Mouse (Mus musculus): ENCODE results near the gene Gapdh. TPM values are rescaled to one million over a fixed set of nuclear protein-coding genes. Genes with fewer than 3 reads are reported as not detected.

Gapdh gene
- 1,000 to 10,000 TPM; 1,844 to 1,863 TPM for total RNA-seq (2021)
- long read RNA-seq, experiment 1, partial matches to known transcripts, result 2 of 12 reads
- long read RNA-seq, experiment 1, other reads (novel, unspliced or antisense), result 7 of 12 reads
- long read RNA-seq, experiment 2, partial matches to known transcripts, result 1 of 13 reads
- long read RNA-seq, experiment 2, other reads (novel, unspliced or antisense), result 7 of 13 reads

DNA sequence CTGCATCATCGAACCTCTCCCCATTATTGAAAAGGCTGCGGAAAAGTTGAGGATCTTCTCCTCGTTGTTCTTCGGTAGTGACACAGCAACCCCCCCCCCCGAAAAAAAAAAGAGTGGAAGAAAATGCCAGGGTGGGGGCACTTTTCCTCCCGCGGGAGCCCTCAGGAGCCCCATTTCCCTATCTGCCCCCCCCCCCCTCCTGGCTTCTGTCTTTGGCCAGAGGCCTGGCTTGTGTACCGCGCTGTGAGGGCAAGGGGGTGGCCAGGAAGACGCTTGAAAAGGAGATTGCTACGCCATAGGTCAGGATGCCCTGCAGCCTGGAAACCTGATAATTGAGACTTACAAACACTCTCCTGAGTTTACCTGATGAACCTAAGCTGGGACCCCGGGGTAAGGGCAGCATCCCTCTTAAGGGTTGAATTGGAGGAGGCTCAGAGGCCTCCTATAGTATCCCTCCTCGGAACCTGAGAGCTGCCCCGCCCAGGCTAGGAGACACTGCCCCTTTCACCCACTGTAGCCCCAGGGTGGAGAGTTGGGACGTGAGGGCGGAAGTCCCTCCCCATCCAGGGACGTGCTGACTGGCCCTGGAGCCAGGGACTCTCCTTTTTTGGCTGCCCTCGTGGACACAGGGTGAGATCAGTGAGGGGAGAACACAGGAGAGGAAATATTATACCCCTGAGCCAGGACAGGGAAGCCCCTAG, at the start of gene Gapdh:
Gene Gapdh, minus strand, starts transcription at position 417 of the 701 bp plus-strand sequence.
- DNase-seq, result peak; percentile 93

DNA sequence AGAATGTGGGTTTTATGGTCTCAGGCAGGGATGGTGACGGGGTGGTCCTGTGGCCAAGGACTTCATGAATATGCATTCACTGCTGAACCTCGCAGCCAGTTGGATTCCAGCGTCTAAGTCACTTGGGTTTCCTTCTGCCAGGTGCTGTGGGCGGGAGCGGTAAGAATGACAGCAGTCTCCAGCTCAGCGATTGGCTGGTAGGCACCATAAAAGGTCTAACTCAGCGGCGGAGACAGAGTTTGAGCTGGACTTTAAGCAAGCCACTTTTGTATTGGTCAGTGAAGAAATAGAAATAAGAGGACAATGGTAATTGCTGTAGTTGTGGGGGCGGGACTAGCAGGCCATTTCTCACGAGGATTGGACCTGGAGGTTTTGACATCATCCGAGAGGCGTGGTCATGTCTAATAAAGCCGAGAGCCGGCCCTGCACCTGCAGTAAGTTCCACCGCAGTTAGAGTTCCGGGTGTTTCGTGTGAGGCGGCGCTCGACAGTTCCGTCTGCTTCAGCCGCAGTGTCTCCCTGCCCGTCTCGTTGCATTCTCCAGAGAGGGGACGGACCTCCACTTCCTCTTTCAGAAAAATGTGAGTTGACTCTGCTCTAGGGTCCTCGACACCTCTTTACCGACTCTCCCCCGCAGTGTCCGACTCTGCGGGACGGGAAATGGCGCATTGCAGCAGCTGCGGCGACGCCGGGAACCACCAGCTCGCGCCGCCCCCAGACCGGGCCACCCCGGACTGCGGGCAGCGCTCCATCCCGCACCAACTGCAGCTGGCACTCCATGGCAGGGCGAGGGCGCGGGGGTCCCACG, 49.1 kb upstream of the Gapdh start, which contains the start of gene Vamp1:
Gene Vamp1, plus strand, starts transcription at position 404 of the 807 bp plus-strand sequence.
- DNase-seq, result peak; percentile 96

GRCm38 (mm10) chr6:125213715-125214114, 47.4 kb upstream of the Gapdh start:
- no peak for DNase-seq

GRCm38 (mm10) chr6:125213129-125213528, 46.9 kb upstream of the Gapdh start:
- DNase-seq, result no peak

DNA sequence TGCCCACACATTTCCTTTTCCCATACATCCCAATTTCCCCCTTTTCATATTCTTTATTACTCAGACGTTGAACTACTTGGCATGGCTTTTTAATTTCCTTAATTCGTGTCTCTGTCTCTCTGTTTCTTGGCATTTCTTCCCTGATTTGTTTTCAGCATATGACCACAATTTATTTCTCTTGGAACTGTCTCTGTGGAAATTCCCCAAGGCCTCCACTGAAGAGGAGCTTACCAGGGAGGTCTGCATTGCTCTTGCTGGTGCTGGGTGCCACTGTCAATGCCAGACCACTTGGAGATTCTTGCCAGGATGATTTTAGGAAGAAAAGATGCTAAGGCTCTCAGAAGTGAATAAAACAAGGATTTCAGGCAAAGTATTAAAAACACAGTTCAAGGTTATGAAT, 46.4 kb upstream of the Gapdh start:
- DNase-seq, result peak; percentile 50

DNA sequence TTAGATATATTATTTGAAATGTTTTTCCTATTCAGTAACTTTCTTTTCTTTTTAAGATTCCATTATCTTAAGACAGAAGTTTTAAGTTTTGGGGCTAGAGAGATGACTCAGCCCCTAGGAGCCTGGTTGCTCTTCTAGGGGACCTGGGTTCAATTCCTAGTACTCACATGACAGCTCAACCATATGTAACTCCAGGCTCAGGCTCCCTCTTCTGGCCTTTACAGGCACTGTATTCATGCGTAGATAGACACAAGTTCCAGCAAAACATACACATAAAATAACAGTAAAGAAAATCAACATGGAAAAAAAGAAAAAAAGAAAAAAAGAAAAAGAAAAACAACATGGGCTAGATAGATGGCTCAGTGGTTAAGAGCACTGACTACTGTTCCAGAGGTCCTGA, 44.2 kb upstream of the Gapdh start:
- no peak for DNase-seq

DNA sequence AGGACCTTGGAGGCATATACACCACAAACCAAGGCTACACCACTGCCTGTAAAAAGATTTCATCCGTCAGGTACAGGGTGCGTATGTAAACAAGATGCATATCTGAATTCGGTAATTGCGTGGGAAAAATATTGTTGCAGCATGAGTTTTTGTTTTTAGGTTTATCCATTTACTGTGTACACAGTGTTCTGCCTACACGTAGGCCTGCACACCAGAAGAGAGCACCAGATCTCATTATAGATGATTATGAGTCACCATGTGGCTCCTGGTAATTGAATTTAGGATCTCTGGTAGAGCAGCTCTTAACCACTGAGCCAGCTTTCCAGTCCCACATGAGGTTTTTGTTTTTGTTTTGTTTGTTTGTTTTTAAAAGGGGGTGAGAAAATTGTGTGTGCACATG, 30.9 kb upstream of the Gapdh start:
- no peak for DNase-seq

DNA sequence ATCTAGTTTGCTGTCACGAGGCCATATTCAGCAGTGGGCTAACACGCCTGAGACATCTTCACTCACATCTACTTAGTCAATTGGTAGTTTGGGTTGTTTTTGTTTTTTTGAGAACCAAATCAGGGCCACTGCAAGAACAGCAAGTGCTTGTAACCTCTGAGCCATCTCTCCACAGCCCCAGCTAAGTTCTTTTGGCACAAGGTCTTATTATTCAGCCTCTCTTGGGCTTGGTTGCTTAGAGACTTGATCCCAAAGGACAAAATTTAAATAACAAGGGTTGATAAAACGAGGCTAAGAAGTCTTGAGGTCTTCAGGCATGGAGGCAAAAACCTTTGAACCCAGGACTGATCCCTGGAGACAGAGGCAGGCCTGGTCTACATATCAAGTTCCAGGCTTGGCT, 30.0 kb upstream of the Gapdh start:
- no peak for DNase-seq

DNA sequence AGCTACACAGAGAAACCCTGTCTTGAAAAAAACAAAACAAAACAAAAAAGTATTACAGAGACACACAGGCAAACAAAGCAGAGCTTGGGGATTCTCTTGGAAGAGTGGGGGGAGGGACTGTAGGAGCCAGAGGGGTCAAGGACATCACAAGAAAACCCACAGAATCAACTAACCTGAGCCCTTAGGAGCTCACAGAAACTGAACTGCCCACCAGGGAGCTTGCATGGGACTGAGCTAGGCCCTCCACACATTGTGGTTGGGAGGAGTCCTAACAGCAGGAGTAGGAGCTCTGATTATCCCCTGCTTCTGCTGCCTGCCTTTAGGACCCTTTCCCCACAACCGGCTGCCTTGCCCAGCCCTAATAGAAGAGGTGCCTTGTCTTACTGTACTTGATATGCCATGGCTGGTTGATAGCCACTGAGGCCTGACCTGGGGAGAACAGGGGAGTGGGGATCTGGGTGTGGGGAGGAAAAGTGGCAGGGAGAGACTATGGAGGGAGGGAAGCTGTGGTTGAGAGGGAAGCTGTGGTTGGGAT, 29.3 kb upstream of the Gapdh start:
- DNase-seq, result no peak

- DNase-seq, result no peak
Measured at GRCm38 (mm10) chr6:125193390-125193789, 27.1 kb upstream of the Gapdh start.

DNA sequence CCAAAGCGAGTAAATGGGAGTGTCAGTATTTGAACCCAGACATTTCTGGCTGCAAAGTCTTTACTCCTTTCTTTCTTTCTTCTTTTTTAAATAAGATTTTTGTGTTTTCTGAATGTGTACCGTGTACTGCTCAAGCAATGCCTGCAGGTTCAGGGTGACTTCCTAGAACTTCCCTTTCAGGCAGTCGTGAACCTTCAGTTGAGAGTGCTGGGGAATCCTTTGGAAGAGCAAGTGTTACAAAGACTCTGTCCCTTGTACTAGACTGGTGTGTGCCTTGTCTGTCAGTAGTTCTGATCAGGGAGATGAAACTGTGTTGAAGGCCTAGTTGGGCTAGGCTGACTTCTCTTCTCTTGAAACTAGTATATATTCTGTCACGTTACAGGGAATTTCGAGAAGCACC, 26.6 kb upstream of the Gapdh start:
- DNase-seq, result no peak

DNA sequence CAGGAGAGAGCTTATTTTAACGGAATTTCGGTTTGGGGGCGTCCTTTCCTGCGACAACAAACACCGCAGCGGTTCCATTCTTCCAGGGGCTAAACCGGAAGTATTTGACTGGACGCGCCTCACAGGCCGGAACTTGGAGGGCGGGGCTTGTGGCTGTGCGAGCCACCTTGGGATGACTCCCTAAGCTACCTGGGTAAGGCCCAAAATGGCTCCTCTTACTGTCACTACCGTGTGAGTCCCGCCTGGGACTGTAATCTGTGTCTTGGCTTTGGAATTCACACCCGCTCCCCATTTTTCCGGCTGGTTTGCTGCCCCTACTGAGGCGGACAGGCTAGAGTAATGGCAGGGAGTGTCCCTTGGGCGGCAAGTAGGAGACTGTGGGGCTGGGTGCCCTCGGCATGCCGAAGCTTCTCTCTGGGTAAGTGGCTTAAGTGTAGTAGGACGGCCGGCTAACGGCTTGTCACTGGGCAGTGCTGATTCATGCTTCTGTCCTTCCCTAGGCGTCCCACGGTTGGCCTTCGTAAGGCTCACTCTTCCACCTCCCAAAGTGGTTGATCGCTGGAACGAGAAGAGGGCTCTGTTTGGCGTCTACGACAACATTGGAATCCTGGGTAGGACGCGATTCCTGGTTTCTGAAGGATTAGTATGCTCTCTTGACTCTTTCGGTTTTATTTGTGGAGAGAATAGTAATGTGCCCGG, 25.9 kb upstream of the Gapdh start:
- peak; percentile 95 for DNase-seq

- DNase-seq, result peak; percentile 99
Measured at GRCm38 (mm10) chr6:125191332-125192015, 25.2 kb upstream of the Gapdh start, which contains the start of the genes Ncapd2 and Mrpl51. Ncapd2 (minus strand) TSS chr6:125191701. Mrpl51 (plus strand) TSS chr6:125191801.

- DNase-seq, result no peak
Measured at GRCm38 (mm10) chr6:125190816-125191215, 24.5 kb upstream of the Gapdh start.

GRCm38 (mm10) chr6:125186203-125186602, 19.9 kb upstream of the Gapdh start:
- DNase-seq, result no peak

DNA sequence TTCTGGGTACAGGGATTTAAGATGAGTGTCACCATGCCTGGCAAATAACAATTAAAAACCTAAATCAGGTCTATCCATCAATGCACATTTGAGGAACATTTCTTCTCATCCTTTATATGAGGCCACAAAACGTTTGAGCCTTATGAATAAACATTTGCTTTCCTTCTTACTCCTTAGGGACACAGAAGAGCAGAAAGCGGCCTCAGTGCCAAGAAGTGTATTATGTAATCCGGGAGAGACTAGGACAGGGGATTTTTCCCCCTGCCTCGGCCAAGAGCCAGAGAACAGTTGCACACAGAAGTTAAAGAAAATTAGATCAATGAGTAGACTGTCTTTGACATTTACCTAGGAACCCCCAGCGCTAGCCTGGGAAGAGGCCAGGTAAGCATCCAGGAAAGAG, 15.9 kb upstream of the Gapdh start:
- DNase-seq, result no peak

DNA sequence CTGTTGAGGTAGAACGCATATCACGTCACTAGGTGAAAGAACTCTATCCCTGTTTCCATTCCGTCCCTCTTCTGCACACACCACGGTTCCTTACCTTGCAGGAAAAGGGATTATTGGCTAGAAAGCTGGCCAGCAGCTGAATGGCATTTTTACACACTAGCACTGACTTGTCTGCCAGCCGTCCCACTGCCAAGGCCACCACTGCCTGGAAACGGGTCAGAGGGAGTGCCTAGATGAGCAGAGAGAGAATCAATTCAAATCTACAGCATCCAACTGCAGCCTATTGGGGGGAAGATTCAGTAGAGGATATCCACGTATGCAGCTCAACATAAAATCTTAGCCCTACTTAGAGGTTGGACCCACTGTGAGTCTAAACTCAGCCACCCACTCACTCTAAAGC, 13.3 kb upstream of the Gapdh start:
- peak; percentile 48 for DNase-seq

DNA sequence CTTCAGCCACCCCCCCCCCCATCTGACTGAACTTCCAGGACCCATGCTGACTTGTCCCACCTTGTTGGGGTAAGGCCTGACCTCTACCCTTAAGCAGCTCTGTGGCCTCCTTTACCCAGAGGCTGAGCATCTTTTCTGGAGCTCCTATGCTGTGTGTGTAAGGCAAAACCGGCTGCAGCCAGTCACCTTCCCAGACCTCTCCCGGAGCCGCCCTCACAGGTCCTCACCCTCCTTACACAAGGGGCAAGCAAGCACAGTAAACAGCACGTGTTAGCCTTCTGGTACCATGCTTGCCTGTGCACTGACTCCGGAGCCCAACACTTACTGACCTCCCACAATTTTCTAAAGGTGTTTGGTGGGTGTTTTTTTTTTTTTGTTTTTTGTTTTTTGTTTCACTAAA, 9.2 kb upstream of the Gapdh start:
- DNase-seq, result no peak

DNA sequence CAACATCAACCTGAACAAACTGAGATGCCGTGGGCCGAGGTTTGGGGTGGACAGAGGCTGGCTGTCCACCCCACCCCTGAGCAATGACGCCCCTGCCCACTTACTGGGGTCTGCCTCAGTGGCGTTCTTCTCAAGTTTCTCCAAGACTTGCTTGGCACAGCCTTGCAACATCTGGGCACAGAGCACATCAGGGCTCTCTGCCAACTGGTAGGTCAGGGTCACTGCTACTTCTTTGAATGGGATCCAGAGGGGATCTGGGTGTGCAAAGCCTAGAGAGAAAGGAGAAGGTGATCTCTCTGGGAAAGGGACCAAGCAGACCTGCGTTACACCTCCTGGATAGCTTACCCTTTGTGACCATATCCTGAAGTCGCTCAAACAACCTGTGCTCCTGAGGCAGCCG, 7.0 kb upstream of the Gapdh start:
- DNase-seq, result peak; percentile 81

DNA sequence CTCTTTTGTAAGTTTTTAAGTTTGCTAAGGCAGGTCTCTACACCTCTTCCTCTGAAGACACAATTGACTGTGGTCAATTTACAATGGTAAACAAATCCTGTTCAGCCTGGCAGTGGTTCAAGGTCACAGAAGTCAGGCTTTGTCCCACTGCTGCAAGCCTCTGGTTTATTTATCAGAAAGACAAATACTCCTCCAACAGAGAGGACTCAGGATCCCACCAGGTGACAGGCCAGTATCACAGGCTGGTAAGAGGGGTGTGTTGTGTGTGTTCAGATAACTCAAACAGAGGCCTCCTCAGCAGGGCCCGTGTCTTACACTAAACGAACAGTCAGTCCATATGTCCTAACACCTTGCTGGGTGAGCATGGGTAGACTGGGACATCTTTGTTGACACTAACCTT, 6.2 kb upstream of the Gapdh start:
- no peak for DNase-seq

GRCm38 (mm10) chr6:125170194-125170593, 3.9 kb upstream of the Gapdh start:
- no peak for DNase-seq

- DNase-seq, result no peak
Measured at GRCm38 (mm10) chr6:125168086-125168485, 1.8 kb upstream of the Gapdh start.
